Mouse (Mus musculus): ENCODE measurements around the gene Dcaf5.

- TF ChIP-seq POLR2A (IDR thresholded peaks at IDR 0.05; ENCODE audit: insufficient read depth, low read depth, low read length) = no peak
- TF ChIP-seq CTCF (IDR thresholded peaks at IDR 0.05; ENCODE audit: insufficient read depth, low read depth, low read length) = no peak
Measured at GRCm38 (mm10) chr12:80330819-80331218, 105.6 kb downstream of the Dcaf5 start.

All from olfactory bulb, adult 2 months (tissue).